Comparison of ENCODE assay signal across 10 mouse cellular contexts in the genomic region with DNA sequence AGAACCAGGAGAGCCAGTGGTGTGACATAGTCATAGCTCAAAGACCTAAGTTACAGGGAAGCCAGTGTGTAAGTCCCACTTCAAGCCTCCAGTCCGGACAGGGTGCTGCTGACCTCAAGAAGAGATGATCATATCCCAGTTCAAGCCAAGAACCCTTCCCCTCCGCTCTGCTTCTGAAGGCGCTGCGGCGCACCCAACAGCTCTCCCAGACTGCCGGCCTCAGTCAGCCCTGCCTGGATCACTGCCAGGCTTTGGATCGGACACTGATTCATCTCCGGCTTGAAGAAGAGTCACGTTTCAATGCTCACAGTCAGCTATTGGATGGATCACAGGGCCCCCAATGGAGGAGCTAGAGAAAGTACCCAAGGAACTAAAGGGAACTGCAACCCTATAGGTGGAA.
A peak's percentile ranks its signal among the peaks of the same experiment; 100 is the strongest.
DNase-seq lines count a peak whose midpoint lies in the region; ATAC-seq and TF ChIP-seq lines count a peak whose summit lies in the region.
"Had no signal": no experiment of that assay in that cellular context is flagged by ENCODE, and none has a peak within 500 bp of the region (broad histone marks: within the 10 kb centered on the region; RNA-seq: fewer than 3 reads in every experiment).

No protein-coding gene starts in this region.

- TF ChIP-seq EP300 in liver, postnatal 0 days (IDR thresholded peaks at IDR 0.05; ENCODE audit: low read depth) = no peak

- no peak for ATAC-seq in liver, postnatal 0 days
- ATAC-seq: forebrain, embryonic 13.5 days had no signal

- H3K9ac ChIP-seq in liver, postnatal 0 days (replicated peaks) = no peak overlapping the region
- H3K9ac ChIP-seq: forebrain, embryonic 13.5 days had no signal

- H3K36me3 ChIP-seq in liver, postnatal 0 days (replicated peaks; ENCODE audit: insufficient read depth, low read length) = no peaks in the 10 kb centered on the region

- H3K9me3 ChIP-seq in liver, postnatal 0 days (ENCODE audit: low read length) = no peaks in the 10 kb centered on the region
- H3K9me3 ChIP-seq: forebrain, embryonic 13.5 days had no signal

- TF ChIP-seq CTCF in liver, postnatal 0 days (IDR thresholded peaks at IDR 0.05; ENCODE audit: low read depth) = no peak

- no peak overlapping the region for H3K4me2 ChIP-seq in liver, postnatal 0 days (ENCODE audit: low read depth, low read length)
- H3K4me2 ChIP-seq: forebrain, embryonic 13.5 days; liver, embryonic 11.5 days had no signal

- H3K4me1 ChIP-seq in liver, postnatal 0 days (ENCODE audit: insufficient read depth) = no peaks in the 10 kb centered on the region
- H3K4me1 ChIP-seq: forebrain, embryonic 13.5 days had no signal

- no peak overlapping the region for H3K4me3 ChIP-seq in liver, postnatal 0 days (ENCODE audit: low read depth, low read length)
- H3K4me3 ChIP-seq: forebrain, embryonic 13.5 days had no signal

- H3K27me3 ChIP-seq in liver, postnatal 0 days (ENCODE audit: insufficient read depth, low read length) = no peaks in the 10 kb centered on the region
- H3K27me3 ChIP-seq: forebrain, embryonic 13.5 days had no signal

- 85% methylated on average over 9 of the region's 9 CpGs for WGBS in liver, postnatal 0 days (ENCODE audit: insufficient replicate concordance)

- H3K27ac ChIP-seq in liver, postnatal 0 days (ENCODE audit: low read depth) = no peak overlapping the region
- H3K27ac ChIP-seq: forebrain, embryonic 13.5 days had no signal

- DNase-seq in liver = peak; percentile 4
- DNase-seq in liver, postnatal 0 days = no peak
- peak; percentile 83 for DNase-seq in adrenal gland, adult 2 months
- peak; percentile 14 to 20 for DNase-seq in adrenal gland, postnatal 4 days (ENCODE audit: low spot score in 2 of 2)
- peak; percentile 19 to 23 for DNase-seq in left cerebral cortex, adult 8-10 months (ENCODE audit: low spot score in 2 of 2)
- no peak for DNase-seq in retina, embryonic 14.5 days (ENCODE audit: low spot score)
- DNase-seq in frontal cortex, postnatal 36 days (ENCODE audit: low spot score in 2 of 2) = no peak
- DNase-seq: thymus, postnatal 25 days had no signal

Comparison
In these comparisons a context has a peak if more than half of its experiments do, and no peak if none do; other contexts are left out.
1. DNase-seq: peak in liver (single experiment), adrenal gland, adult 2 months (single experiment), adrenal gland, postnatal 4 days (2 of 2) and left cerebral cortex, adult 8-10 months (2 of 2); none in liver, postnatal 0 days (single experiment), retina, embryonic 14.5 days (single experiment) and frontal cortex, postnatal 36 days (0 of 2).